Mouse (Mus musculus) monocyte, adult 5-6 weeks (primary cell): ENCODE data around the gene Ptpn22. TPM values are rescaled to one million over a fixed set of nuclear protein-coding genes. Genes with fewer than 3 reads are reported as not detected.

ENCODE experiments used
- ATAC-seq: fragments of 153-309, 156-312 bp; replicated peaks from 2 replicates; pipeline ENCODE4 v1.8.0; 2017; ENCODE audit warnings: mild to moderate bottlenecking; ENCODE audit not compliant: low TSS enrichment, insufficient number of reproducible peaks, severe bottlenecking, poor library complexity, low FRiP score
- total RNA-seq: library from RNA; stranded (forward); fragments of 200-1000, 200-491, 200-594 nt; gene quantifications from 3 replicates; pipeline ENCODE4 v1.2.3, GENCODE M21; 2017

Ptpn22 gene
- total RNA-seq, 1 experiment from 2014 or later, result 145 TPM

GRCm38 (mm10) chr3:103852565-103853299 lies 6.9 kb upstream of the Ptpn22 start:
- peak; percentile 69; the same call in 1 of the 2 replicates for ATAC-seq

GRCm38 (mm10) chr3:103853804-103854203 lies 5.8 kb upstream of the Ptpn22 start:
- ATAC-seq, result no peak

- ATAC-seq, result peak; percentile 32; the same call in 1 of the 2 replicates
These were observed 2.4 kb upstream of the Ptpn22 start for GRCm38 (mm10) chr3:103857036-103857805.

- no peak for ATAC-seq
These were observed 1.5 kb upstream of the Ptpn22 start for GRCm38 (mm10) chr3:103857977-103858563.

- ATAC-seq, result peak; percentile 81
These were observed 326 bp downstream of the Ptpn22 start for GRCm38 (mm10) chr3:103859851-103860391.

- ATAC-seq, result no peak
These were observed 3.2 kb downstream of the Ptpn22 start for GRCm38 (mm10) chr3:103862721-103863220.

GRCm38 (mm10) chr3:103864200-103864599 lies 4.6 kb downstream of the Ptpn22 start:
- no peak for ATAC-seq

- ATAC-seq, result no peak
These were observed 7.9 kb downstream of the Ptpn22 start for GRCm38 (mm10) chr3:103867424-103867971.

- no peak; the same call in 1 of the 2 replicates for ATAC-seq
These were observed 8.4 kb downstream of the Ptpn22 start for GRCm38 (mm10) chr3:103868008-103868407.

GRCm38 (mm10) chr3:103872663-103873098 lies 13.1 kb downstream of the Ptpn22 start:
- ATAC-seq, result peak; percentile 86

- ATAC-seq, result 0 out of 2 replicates have a peak, but pooled peaks have one; percentile 42
These were observed 14.7 kb downstream of the Ptpn22 start for GRCm38 (mm10) chr3:103874329-103874728.

- ATAC-seq, result no peak
These were observed 26.4 kb downstream of the Ptpn22 start for GRCm38 (mm10) chr3:103885946-103886345.

- no peak for ATAC-seq
These were observed 28.0 kb downstream of the Ptpn22 start for GRCm38 (mm10) chr3:103887581-103887980.

GRCm38 (mm10) chr3:103893374-103893773 lies 33.8 kb downstream of the Ptpn22 start:
- ATAC-seq, result no peak

- ATAC-seq, result peak; percentile 80; the same call in 1 of the 2 replicates
These were observed 45.1 kb downstream of the Ptpn22 start for GRCm38 (mm10) chr3:103904705-103905104.

GRCm38 (mm10) chr3:103907335-103908030 lies 47.9 kb downstream of the Ptpn22 start:
- no peak for ATAC-seq

GRCm38 (mm10) chr3:103908781-103909180 lies 49.2 kb downstream of the Ptpn22 start:
- no peak for ATAC-seq

- ATAC-seq, result 0 out of 2 replicates have a peak, but pooled peaks have one; percentile 28
These were observed 53.9 kb downstream of the Ptpn22 start for GRCm38 (mm10) chr3:103913451-103913961.
